Mouse (Mus musculus): ENCODE data around the gene Hexim2.
A peak's percentile ranks its signal among the peaks of the same experiment; 100 is the strongest.

Gene Hexim2

DNA sequence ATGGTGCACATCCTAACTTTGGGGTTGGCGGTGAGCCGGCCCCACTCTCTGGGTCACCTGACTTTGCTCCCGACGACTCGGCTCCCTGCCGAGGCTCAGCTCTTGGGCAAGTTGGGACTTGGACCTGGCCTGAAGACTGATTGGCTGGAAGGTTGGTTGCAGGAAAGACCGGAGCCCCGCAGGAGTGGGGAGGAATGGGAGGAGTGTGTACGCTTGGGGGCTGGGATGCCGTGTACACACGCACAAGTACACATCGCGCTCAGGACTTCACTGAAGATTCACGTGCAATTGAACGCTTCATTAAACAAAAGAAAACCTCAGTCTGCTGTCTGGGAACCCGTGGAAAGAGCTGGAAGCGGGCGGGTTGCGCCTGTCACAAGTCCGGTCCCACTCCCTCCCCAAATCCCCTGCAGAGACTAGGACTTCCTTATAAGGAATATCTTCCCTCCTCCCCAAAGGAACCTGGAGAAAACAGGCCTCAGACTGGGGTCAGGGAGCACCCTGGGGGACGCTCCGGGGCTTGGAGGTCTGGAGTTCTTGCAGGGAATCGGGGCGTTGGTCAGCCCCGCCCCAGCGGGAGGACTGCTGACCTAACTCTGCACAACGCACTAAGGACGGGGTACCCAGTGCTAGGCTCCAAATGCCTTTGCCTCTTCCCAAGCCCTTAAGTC lies 20.2 kb upstream of the Hexim2 start:
- no peak for DNase-seq (ENCODE audit: low spot score in 2 of 2)

DNA sequence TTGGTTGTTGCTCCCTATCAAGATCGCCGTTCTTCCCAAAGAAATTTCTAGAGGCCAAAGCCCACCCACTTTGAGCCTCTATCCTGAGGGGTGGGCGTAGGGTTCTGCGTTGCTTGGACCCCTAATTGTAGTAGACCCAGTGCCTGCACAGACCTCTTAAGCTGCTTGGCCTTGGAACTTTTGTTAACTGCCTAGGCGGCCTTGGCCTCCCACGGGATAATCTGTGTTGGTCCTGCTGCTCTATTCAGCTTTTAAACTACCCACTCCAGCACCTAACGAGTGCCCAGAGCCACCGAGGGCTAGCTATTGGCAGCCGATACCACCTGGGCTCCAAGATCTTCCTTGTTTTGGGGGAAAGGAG lies 19.7 kb upstream of the Hexim2 start:
- DNase-seq (ENCODE audit: low spot score in 2 of 2), result no peak

- no peak for DNase-seq (ENCODE audit: low spot score in 2 of 2)
These were observed 19.2 kb upstream of the Hexim2 start for GRCm38 (mm10) chr11:103113005-103113404.

- no peak for DNase-seq (ENCODE audit: low spot score in 2 of 2)
These were observed 18.5 kb upstream of the Hexim2 start for GRCm38 (mm10) chr11:103113771-103114170.

DNA sequence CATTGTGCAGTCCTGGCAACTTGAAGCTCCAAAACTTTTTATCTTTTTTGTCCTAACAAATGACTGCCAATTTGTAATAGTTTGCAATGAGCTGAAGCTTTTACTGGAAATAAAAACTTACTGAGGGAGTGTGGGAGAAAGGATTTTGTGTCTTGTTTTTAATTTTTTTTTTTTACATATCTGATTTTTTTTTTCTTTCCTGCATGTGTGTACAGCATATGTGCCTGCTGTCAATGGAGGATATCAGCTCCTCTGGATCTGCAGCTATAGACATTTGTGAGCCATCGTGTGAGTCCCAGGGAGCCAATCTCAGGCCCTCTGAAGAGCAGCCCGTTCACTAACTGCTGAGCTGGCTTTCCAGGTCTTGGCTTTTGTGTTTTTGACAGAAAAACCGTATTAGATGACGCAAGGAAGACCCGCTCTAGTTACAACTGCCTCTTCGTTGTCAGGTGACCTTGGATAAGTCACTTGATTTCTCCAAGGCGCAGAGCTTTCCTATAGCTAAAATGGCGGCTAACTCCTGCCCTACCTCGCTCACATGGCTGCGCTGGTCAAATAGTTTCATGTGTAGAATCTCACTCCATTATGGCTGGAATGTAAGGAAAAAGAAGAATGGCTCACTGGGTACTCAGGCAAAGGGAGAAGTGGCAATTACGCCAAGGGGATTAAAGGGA lies 17.8 kb upstream of the Hexim2 start:
- no peak for DNase-seq (ENCODE audit: low spot score in 2 of 2)

GRCm38 (mm10) chr11:103115163-103116007 lies 16.8 kb upstream of the Hexim2 start:
- peak; percentile 79 to 84 for DNase-seq (ENCODE audit: low spot score in 2 of 2)

GRCm38 (mm10) chr11:103116008-103116818 lies 16.0 kb upstream of the Hexim2 start, which contains the start of gene Hexim1:
Gene Hexim1, plus strand, starts transcription at chr11:103116231.
- peak; percentile 100 for DNase-seq (ENCODE audit: low spot score in 2 of 2)

- DNase-seq (ENCODE audit: low spot score in 2 of 2), result peak; percentile 68 to 70
These were observed 15.2 kb upstream of the Hexim2 start for GRCm38 (mm10) chr11:103116959-103117590.

DNA sequence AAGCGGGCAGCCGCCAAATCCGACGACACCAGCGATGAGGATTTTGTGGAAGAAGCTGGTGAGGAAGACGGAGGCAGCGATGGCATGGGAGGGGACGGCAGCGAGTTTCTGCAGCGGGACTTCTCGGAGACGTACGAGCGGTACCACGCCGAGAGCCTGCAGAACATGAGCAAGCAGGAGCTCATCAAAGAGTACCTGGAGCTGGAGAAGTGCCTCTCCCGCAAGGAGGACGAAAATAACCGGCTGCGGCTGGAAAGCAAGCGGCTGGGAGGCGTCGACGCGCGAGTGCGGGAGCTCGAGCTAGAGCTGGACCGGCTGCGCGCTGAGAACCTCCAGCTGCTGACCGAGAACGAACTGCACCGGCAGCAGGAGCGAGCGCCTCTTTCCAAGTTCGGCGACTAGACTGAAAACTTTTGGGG lies 14.6 kb upstream of the Hexim2 start:
- no peak for DNase-seq (ENCODE audit: low spot score in 2 of 2)

DNA sequence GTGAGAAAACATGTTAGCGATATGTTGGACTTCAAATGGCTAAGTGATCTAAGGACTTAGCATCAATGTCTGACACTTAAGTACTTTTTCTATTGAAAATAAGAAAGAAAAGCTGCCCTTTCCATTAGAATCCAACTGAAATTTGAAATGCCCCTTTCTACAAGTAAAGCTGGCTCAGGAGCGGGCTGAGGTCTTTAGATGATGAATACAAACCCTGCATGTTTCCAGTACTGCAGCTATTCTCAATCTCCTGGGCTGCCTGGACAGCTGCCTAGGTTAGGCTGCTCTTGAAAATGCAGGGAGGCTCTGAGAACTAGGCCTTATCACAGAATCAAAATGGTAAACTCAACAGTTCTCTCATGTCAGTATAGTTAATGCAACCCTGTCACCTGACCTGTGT lies 13.4 kb upstream of the Hexim2 start:
- DNase-seq (ENCODE audit: low spot score in 2 of 2), result no peak

DNA sequence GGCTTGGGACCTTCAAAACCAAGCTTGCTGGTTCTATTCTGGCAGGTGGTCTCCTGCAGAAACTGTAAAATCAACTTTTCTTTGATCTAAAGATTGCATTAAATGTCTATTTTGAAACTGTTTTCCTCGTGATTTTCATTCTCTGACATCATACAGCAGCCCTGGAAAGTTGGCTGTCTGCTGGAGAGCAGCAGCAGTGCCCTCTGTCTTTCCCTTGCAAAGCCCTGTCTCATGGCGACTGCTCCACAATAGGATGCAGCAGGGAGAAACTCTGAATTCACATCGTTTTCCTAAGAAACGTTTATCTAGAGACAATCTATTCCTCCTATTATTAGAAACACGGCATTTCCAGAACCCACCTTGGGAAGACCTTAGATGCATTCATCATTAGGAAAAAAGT lies 12.6 kb upstream of the Hexim2 start:
- DNase-seq (ENCODE audit: low spot score in 2 of 2), result no peak

DNA sequence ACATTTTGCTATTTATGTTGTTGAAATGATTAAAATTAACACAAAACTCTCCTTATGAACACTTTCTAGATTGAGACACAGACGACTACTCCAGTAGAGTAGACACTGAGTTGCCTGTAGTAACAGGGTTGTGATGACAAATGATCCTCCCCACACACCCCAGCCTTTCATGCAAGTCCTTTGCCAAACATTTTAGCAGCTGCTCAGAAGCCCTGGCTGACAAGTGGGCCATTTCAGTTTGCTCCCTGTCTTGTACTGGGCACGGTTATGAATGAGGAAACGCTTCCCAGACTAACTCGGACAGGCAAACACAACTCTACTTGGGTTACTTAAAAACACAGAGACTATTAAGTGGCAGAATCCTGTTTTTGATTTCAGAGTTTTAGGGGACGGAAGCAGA lies 11.9 kb upstream of the Hexim2 start:
- no peak for DNase-seq (ENCODE audit: low spot score in 2 of 2)

DNA sequence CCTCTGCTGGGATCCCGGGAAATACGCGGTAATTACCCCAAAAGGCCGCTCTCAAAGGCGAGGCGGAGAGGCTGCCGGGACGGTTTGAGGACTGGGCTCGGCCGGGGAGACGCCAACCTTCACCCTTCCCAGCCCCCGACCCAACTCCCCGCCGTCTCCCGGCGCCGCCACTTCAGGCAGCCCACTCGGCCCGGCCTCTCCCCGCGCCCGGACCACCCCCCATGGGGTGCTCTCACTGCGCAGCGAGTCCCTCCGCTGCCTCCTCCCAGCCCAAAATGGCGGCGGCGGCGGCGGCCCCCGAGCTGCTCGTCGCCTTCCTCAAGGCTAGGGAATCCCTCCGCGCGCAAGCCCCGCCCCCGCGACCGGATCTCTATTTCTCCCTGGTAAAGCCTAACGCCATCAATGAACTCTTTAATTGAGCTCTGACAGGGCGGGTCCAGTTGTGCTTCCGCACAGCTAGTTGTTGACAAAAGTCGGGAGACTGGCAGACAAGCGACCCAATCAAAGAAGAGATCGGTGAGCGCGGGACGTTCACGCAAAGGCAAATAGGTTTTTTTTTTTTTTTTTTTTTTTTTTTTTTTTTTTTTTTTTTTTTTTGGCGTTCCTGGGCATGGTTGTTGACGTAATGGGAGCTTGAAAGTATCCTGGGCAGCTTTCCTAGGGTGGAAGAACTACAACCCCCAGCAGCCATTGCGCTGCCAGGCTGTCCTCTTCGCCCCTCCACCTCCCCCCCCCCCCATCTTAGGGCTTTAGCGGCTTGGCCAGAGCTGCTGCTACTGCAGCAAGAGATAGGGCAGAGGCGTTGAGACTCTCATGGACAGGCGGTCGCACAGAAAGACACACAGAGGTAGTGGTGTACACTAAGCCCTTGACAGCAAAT lies 587 bp downstream of the Hexim2 start:
- DNase-seq (ENCODE audit: low spot score in 2 of 2), result peak; percentile 99 to 100

GRCm38 (mm10) chr11:103133456-103134185 lies 1.4 kb downstream of the Hexim2 start:
- DNase-seq (ENCODE audit: low spot score in 2 of 2), result no peak

DNA sequence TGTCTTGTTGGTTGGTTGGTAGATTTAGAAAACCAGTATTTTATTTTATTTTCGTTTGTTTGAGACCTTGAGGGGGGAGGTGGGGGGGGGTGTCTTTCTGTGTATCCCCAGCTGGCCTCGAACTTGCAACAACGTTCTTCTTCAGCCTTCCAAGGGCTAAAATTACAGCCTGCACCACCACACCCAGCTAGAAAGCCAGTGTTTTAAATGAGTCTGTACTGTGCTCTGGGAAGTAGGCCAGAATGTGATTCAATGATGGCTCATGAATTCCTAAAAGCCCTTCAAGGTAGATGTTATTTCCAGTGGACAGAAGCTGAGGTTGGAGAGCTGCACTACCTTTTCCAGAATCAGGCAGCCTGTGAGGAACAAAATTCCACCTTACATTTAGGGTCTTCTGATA lies 2.0 kb downstream of the Hexim2 start:
- no peak for DNase-seq (ENCODE audit: low spot score in 2 of 2)

- DNase-seq (ENCODE audit: low spot score in 2 of 2), result no peak
These were observed 3.9 kb downstream of the Hexim2 start for GRCm38 (mm10) chr11:103136039-103136577.

- DNase-seq (ENCODE audit: low spot score in 2 of 2), result no peak
These were observed 7.9 kb downstream of the Hexim2 start for GRCm38 (mm10) chr11:103139951-103140762.

GRCm38 (mm10) chr11:103140763-103141100 lies 8.5 kb downstream of the Hexim2 start:
- no peak for DNase-seq (ENCODE audit: low spot score in 2 of 2)

Measured in natural killer cell, adult 2 months (primary cell).